Mouse (Mus musculus) kidney, postnatal 0 days (tissue): Measurements from ENCODE around the gene Bnip2. TPM values are rescaled to one million over a fixed set of nuclear protein-coding genes. Genes with fewer than 3 reads are reported as not detected.
A peak's percentile ranks its signal among the peaks of the same experiment; 100 is the strongest.

Experiments
- ATAC-seq: fragments of 200-750 bp; cut with Nextera tagmentation; replicated peaks from 2 replicates; pipeline ENCODE4 v1.8.0; 2017; ENCODE audit warnings: low read depth, moderate number of reproducible peaks, moderate TSS enrichment, moderate library complexity; ENCODE audit not compliant: low FRiP score
- DNase-seq: peaks from one replicate; pipeline ENCODE4 v3.0.0-alpha.2; 2016; ENCODE audit warnings: low spot score
- H3K27ac ChIP-seq: fragments of 300-500 bp; sonication (generic); 2 replicates; pipeline ENCODE4 v1.5.1; 2014; ENCODE audit warnings: mild to moderate bottlenecking
- H3K27me3 ChIP-seq: fragments of 300-500 bp; sonication (generic); 2 replicates; pipeline ENCODE4 v1.6.1; 2014; ENCODE audit warnings: low read length, mixed read lengths; ENCODE audit not compliant: insufficient read depth
- H3K36me3 ChIP-seq: fragments of 300-500 bp; sonication (generic); 2 replicates; pipeline ENCODE4 v1.6.1; 2014; ENCODE audit warnings: low read length, mixed read lengths; ENCODE audit not compliant: insufficient read depth
- H3K4me1 ChIP-seq: fragments of 300-500 bp; sonication (generic); replicated peaks from 2 replicates; pipeline ENCODE4 v1.6.1; 2014; ENCODE audit warnings: antibody characterized with exemption, low read length, mixed read lengths; ENCODE audit not compliant: insufficient read depth
- H3K4me2 ChIP-seq: fragments of 300-500 bp; sonication (generic); 2 replicates; pipeline ENCODE4 v1.6.1; 2014; ENCODE audit warnings: mild to moderate bottlenecking, low read length, moderate library complexity, mixed read lengths
- H3K4me3 ChIP-seq: fragments of 300-500 bp; sonication (generic); replicated peaks from 2 replicates; pipeline ENCODE4 v1.5.1; 2014; ENCODE audit warnings: low read depth, low read length
- H3K9ac ChIP-seq: fragments of 300-500 bp; sonication (generic); 2 replicates; pipeline ENCODE4 v1.6.1; 2014; ENCODE audit warnings: low read depth, low read length
- H3K9me3 ChIP-seq: fragments of 300-500 bp; sonication (generic); replicated peaks from 2 replicates; pipeline ENCODE4 v1.6.1; 2016; ENCODE audit warnings: low read length, inconsistent platforms, mixed read lengths
- CTCF ChIP-seq: IDR thresholded peaks from 2 replicates; pipeline ENCODE4 v1.5.1; 2016; ENCODE audit warnings: antibody characterized with exemption, low read depth, mild to moderate bottlenecking, moderate library complexity
- WGBS: fragments of 180-500 bp; shearing (Covaris S2); extraction: QIAGEN DNeasy Blood & Tissue Kit; methylation state at CpG from one replicate; pipeline ENCODE4 v1.1.7; 2014; 5-methylcytosine and 5-hydroxymethylcytosine counted together
- polyA plus RNA-seq: library from polyadenylated mRNA; unstranded; fragments of >200 nt; fragmentation: Nextera tagmentation; extraction: Ambion mirVana; gene quantifications from 2 replicates; pipeline ENCODE4 v1.2.1, GENCODE M21; 2015

The Bnip2 gene
- polyA plus RNA-seq, 1 experiment from 2014 or later, result 88.9 TPM

DNA sequence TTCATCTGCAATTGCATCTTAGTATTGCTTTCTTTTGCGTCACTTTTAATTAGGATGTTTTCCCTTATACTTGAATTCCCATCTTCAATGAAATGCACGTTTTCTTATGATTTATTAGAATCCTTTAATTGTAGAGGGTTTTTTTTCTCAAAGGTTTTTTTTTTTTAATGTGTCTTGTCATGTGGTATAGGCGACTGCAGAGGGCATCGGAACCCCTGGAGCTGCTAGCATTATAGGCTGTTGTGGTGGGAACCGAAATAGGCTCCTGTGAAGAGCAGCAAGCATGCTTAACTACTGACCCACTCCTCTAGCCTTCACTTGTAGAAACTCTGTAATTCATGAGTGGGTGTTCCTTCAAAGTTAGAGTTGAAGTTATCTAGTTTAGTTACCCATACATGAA lies 1.1 kb downstream of the Bnip2 start:
- peak; percentile 49 for DNase-seq
- TF ChIP-seq CTCF, result no peak; the same call in 1 of the 2 replicates
- Histone ChIP-seq H3K4me2 (peak overlapping the region; percentile 59), H3K9ac (peak overlapping the region; percentile 98; the same call in 1 of the 2 replicates), H3K27ac (no peak overlapping the region), H3K4me1 (peaks cover 14% of the 10 kb centered on the region; the same call in 1 of the 2 replicates), H3K36me3 (peaks cover under 1% of the 10 kb centered on the region; the same call in 1 of the 2 replicates), H3K9me3 (no peaks in the 10 kb centered on the region), H3K4me3 (peak overlapping the region; percentile 94), H3K27me3 (no peaks in the 10 kb centered on the region)
- WGBS, result 11% methylated on average over 5 of the region's 5 CpGs
- no peak for ATAC-seq

DNA sequence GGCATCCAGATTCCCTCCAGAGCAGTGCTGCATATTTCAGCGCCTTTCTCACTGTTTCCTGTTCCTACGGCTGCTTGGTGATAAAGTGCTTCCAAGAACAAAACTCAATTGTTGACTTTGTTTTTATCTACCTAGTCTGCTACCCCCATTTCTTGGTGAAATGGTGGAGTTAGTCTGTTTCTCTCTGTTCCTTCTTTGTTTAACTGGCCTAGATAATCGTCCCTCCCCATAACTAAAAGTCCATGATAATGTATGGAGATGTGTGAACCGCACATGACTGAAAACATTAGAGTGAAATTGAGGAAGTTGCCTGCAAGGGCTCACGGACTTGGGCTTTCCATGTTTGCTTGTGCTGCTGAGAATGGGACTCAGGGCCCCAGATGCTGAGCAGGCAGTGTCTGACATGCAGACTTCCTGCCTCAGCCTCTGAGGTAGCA lies 3.6 kb downstream of the Bnip2 start:
- no peaks in the 10 kb centered on the region for H3K27me3 ChIP-seq
- no peak for TF ChIP-seq CTCF
- peak overlapping the region; percentile 50; the same call in 1 of the 2 replicates for H3K27ac ChIP-seq
- no peak for ATAC-seq
- H3K36me3 ChIP-seq, result peaks cover 13% of the 10 kb centered on the region
- WGBS, result 62% methylated on average over 5 of the region's 5 CpGs
- no peaks in the 10 kb centered on the region for H3K9me3 ChIP-seq
- peak overlapping the region; percentile 16; the same call in 1 of the 2 replicates for H3K4me2 ChIP-seq
- H3K4me1 ChIP-seq, result peaks cover 14% of the 10 kb centered on the region; the same call in 1 of the 2 replicates
- no peak overlapping the region for H3K4me3 ChIP-seq
- H3K9ac ChIP-seq, result 0 out of 2 replicates have a peak overlapping the region, but pooled peaks have one; percentile 8
- no peak for DNase-seq

DNA sequence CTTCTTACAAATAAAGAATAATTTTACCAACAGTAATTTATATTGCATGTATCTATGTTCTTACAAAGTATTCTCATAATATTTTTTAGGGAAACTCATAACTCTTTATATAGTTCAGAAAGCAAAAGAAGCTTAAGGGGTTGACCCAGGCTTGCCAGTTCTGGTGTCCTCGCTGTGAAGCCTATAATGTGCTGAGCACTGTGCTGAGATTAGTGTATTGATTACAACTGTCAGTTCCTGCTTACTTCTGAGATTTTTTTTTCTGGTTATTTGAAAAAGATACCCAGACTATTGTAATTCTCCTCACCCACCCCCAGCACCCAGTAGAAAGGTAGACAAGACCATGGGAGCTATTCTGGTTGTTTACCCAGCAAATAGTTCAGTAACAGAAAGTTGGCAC lies 4.2 kb downstream of the Bnip2 start:
- 66% methylated on average over 1 of the region's 1 CpGs for WGBS
- H3K36me3 ChIP-seq, result peaks cover 13% of the 10 kb centered on the region
- no peaks in the 10 kb centered on the region for H3K9me3 ChIP-seq
- no peak for TF ChIP-seq CTCF
- ATAC-seq (no peak), DNase-seq (no peak)
- no peaks in the 10 kb centered on the region for H3K27me3 ChIP-seq
- H3K4me1 ChIP-seq, result peaks cover 14% of the 10 kb centered on the region; the same call in 1 of the 2 replicates
- no peak overlapping the region for H3K4me3 ChIP-seq
- H3K4me2 ChIP-seq, result no peak overlapping the region
- H3K27ac ChIP-seq, result no peak overlapping the region
- no peak overlapping the region for H3K9ac ChIP-seq

DNA sequence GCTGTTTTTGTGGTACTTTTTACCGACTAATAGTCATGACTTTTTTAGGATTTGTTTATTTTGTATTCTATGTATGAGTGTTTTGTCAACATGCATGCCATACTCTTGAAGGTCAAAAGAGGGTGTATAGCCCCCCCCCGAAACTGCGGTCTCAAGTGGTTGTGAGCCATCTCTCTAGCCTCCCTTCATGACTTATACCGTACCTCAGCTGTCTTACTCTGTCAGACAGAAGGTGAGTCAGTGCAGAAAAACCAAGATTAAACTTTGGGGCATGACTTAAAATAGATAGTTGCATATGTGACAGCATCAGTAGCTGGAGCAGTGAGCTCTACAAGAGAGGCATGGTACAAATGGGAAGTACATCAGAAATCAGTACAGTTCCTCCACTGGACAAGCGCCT lies 5.3 kb downstream of the Bnip2 start:
- 91% methylated on average over 5 of the region's 5 CpGs for WGBS
- DNase-seq, result no peak
- H3K4me3 ChIP-seq, result no peak overlapping the region
- no peak overlapping the region for H3K4me2 ChIP-seq
- no peak for TF ChIP-seq CTCF
- H3K36me3 ChIP-seq, result peaks cover 23% of the 10 kb centered on the region
- no peak for ATAC-seq
- no peak overlapping the region for H3K27ac ChIP-seq
- peaks cover 14% of the 10 kb centered on the region; the same call in 1 of the 2 replicates for H3K4me1 ChIP-seq
- H3K9me3 ChIP-seq, result no peaks in the 10 kb centered on the region
- no peak overlapping the region for H3K9ac ChIP-seq
- H3K27me3 ChIP-seq, result no peaks in the 10 kb centered on the region

DNA sequence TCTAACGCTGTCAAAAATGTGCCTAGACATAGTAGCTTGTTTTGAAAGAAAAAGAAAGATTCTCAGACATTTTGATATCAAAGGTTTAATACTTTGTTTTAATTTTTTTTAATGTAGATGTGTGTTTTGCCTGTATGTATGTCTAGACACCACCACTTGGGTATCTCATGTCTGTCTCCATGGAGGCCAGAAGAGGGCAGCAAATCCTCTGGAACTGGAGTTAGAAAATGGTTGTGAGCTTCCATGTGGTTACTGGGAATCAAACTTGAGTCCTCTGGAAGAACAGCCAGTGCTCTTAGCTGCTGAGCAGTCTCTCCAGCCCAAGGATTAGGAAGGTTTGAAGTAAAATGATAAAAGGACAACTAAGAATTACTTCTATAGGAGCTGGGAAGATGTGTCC lies 10.1 kb downstream of the Bnip2 start:
- H3K9me3 ChIP-seq, result no peaks in the 10 kb centered on the region
- no peak overlapping the region for H3K4me2 ChIP-seq
- DNase-seq, result no peak
- no peak overlapping the region for H3K9ac ChIP-seq
- 76% methylated on average over 1 of the region's 1 CpGs for WGBS
- no peaks in the 10 kb centered on the region for H3K4me1 ChIP-seq
- H3K27me3 ChIP-seq, result no peaks in the 10 kb centered on the region
- peaks cover 57% of the 10 kb centered on the region for H3K36me3 ChIP-seq
- H3K27ac ChIP-seq, result no peak overlapping the region
- peak; percentile 45; the same call in 1 of the 2 replicates for TF ChIP-seq CTCF
- ATAC-seq, result no peak
- no peak overlapping the region for H3K4me3 ChIP-seq

DNA sequence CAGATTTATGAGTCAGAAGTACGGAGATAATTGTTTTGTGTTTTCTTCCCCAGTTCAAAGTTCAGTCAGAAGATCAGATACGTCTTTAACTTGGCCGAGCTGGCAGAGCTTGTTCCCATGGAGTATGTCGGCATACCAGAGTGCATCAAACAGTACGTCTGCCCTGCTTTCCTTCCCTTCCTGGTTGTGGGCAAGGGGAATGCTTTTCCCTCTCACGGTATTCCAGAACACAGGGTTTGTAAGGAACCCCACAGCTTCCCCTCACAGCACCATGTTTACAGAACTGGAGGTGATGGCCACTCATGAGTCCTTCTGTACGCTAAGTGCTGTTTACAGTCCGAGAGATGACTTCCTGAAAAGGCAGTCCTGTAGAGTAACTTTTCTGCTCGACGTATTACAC lies 14.2 kb downstream of the Bnip2 start:
- Histone ChIP-seq H3K9ac (no peak overlapping the region), H3K4me1 (no peaks in the 10 kb centered on the region), H3K27ac (no peak overlapping the region), H3K4me2 (no peak overlapping the region), H3K9me3 (no peaks in the 10 kb centered on the region), H3K27me3 (no peaks in the 10 kb centered on the region), H3K4me3 (no peak overlapping the region), H3K36me3 (peaks cover 57% of the 10 kb centered on the region)
- 86% methylated on average over 10 of the region's 10 CpGs for WGBS
- TF ChIP-seq CTCF, result no peak
- ATAC-seq (no peak), DNase-seq (no peak)

DNA sequence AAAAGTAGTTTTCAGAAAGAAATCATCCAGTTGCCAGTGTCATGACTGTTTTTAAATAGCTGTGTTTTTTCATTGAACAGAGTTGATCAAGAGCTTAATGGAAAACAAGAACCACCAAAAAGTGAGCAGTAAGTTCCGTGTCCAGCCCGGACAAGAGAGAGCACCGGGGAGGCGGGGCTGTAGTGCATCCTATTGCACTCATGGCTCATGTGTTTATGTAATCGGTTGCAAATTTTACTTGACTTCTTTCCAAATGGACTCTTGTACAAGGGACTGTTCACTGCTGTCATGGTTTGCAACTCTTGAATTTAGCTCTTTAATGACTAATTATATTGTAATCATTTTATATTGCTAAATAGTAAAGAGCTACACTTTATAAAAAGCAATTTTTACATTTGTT lies 17.7 kb downstream of the Bnip2 start:
- H3K4me3 ChIP-seq, result no peak overlapping the region
- no peak overlapping the region for H3K27ac ChIP-seq
- no peak overlapping the region for H3K4me2 ChIP-seq
- H3K27me3 ChIP-seq, result no peaks in the 10 kb centered on the region
- H3K36me3 ChIP-seq, result peaks cover 43% of the 10 kb centered on the region
- H3K9me3 ChIP-seq, result no peaks in the 10 kb centered on the region
- TF ChIP-seq CTCF, result no peak
- no peak for ATAC-seq
- WGBS, result 89% methylated on average over 5 of the region's 5 CpGs
- H3K9ac ChIP-seq, result no peak overlapping the region
- no peaks in the 10 kb centered on the region for H3K4me1 ChIP-seq
- DNase-seq, result no peak
